Mouse (Mus musculus) hematopoietic multipotent progenitor cell, adult 10-12 weeks (in vitro differentiated cells): Measurements from ENCODE around the gene Chrm2. TPM values are rescaled to one million over a fixed set of nuclear protein-coding genes. Genes with fewer than 3 reads are reported as not detected.

Experiments used
- polyA plus RNA-seq: library from polyadenylated mRNA; stranded (reverse); fragments of >175 nt; gene quantifications from 2 replicates; pipeline ENCODE4 v1.2.3, GENCODE M21; 2012; ENCODE audit warnings: low replicate concordance

The Chrm2 gene
- polyA plus RNA-seq = not detected in 2 replicates

DNA sequence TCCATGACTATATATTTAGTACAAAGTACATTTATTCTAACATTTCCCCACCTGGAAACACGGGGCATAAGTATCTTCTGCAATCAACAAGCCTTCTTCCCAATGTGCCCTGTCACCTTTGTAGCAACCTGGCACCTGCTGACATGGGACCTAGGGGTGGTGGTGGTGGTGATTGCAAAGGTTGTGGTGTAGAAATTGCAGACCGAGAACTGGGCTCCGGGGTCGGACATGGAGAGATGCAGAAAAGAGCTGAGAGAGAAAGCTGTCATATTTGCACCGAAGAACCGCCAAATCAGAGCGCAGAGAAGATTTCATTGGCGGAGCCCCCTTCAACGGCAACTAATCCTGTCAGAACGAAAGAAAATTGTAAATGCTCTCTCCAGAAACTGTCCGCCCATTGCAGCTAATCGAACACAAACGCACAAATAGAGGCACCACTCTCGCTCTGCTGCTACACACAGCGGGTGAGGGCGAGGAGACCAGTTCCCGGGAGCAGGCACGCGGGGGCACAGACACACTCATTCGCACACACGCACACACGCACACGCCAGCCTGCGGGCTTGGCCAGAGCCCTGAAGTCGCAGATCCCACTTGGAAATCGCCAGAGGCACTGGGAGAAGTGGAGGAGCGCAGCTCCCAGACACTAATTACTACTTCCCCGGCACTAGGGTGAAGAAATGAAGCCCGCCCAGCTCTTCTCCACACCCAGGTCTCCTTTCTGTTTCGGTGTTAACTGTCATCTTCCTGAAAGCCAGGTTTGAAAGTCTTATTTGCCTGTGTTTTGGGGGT lies at the start of gene Chrm2:
Gene Chrm2 (plus strand): TSS at position 473 of the 789 bp plus-strand sequence.

